Mouse (Mus musculus) adrenal gland, postnatal 0 days (tissue): ENCODE measurements around the gene Aatf. TPM values are rescaled to one million over a fixed set of nuclear protein-coding genes. Genes with fewer than 3 reads are reported as not detected.

ENCODE experiments used
- polyA plus RNA-seq: library from polyadenylated mRNA; unstranded; fragments of >200 nt; fragmentation: Nextera tagmentation; extraction: Ambion mirVana; gene quantifications from 2 replicates; pipeline ENCODE4 v1.2.1, GENCODE M21; 2015

Aatf gene
- polyA plus RNA-seq: 20.3 and 28.4 TPM in 2 replicates

GRCm38 (mm10) chr11:84513171-84514116 is at the start of gene Aatf:
Gene Aatf (minus strand): TSS chr11:84513522.

GRCm38 (mm10) chr11:84525421-84526274 is 12.3 kb upstream of the Aatf start, which contains the start of gene Lhx1:
Gene Lhx1 (minus strand): TSS chr11:84525535.

Other genes with a start within 250 kb of the Aatf start
- gene Lhx1, start 12.0 kb upstream of the Aatf start, polyA plus RNA-seq: 0.13 and 3.4 TPM in 2 replicates